21 mouse cellular contexts compared by ENCODE assay signal in genomic region chrX:69415043-69415442, GRCm38 (mm10). TPM values are rescaled to one million over a fixed set of nuclear protein-coding genes. Genes with fewer than 3 reads are reported as not detected.
DNase-seq lines count a peak whose midpoint lies in the region; ATAC-seq and TF ChIP-seq lines count a peak whose summit lies in the region.
"Had no signal": no experiment of that assay in that cellular context is flagged by ENCODE, and none has a peak within 500 bp of the region (broad histone marks: within the 10 kb centered on the region; RNA-seq: fewer than 3 reads in every experiment).

No protein-coding gene starts in this region.

- WGBS in heart, embryonic 14.5 days, result 24% methylated on average over 1 of the region's 1 CpGs
- 36% methylated on average over 1 of the region's 1 CpGs for WGBS in heart, embryonic 10.5 days
- 24% methylated on average over 1 of the region's 1 CpGs for WGBS in intestine, postnatal 0 days

- H3K9me3 ChIP-seq in heart, embryonic 14.5 days (ENCODE audit: control insufficient read depth, low read length), result no peaks in the 10 kb centered on the region
- no peaks in the 10 kb centered on the region for H3K9me3 ChIP-seq in heart, embryonic 10.5 days
- H3K9me3 ChIP-seq in intestine, postnatal 0 days (ENCODE audit: control insufficient read depth), result no peaks in the 10 kb centered on the region
- H3K9me3 ChIP-seq: embryonic facial prominence, embryonic 13.5 days; forebrain, embryonic 12.5 days; G1E; hindbrain, embryonic 15.5 days had no signal

- H3K4me2 ChIP-seq in heart, embryonic 14.5 days (ENCODE audit: low read length), result no peak overlapping the region
- H3K4me2 ChIP-seq in intestine, postnatal 0 days (replicated peaks; ENCODE audit: low read depth), result no peak overlapping the region
- H3K4me2 ChIP-seq: embryonic facial prominence, embryonic 13.5 days; forebrain, embryonic 12.5 days; hindbrain, embryonic 15.5 days had no signal

- no peaks in the 10 kb centered on the region for H3K36me3 ChIP-seq in heart, embryonic 14.5 days (ENCODE audit: control insufficient read depth, insufficient read depth, low read length)
- no peaks in the 10 kb centered on the region for H3K36me3 ChIP-seq in heart, embryonic 10.5 days
- no peaks in the 10 kb centered on the region for H3K36me3 ChIP-seq in intestine, postnatal 0 days (ENCODE audit: control insufficient read depth, insufficient read depth)
- H3K36me3 ChIP-seq: embryonic facial prominence, embryonic 13.5 days; forebrain, embryonic 12.5 days; G1E; hindbrain, embryonic 15.5 days had no signal

- TF ChIP-seq CTCF in intestine, postnatal 0 days (IDR thresholded peaks at IDR 0.05; ENCODE audit: low read depth), result no peak

- peak; percentile 4 to 22 for DNase-seq in adrenal gland, adult (ENCODE audit: inconsistent age in 2 of 2, low spot score in 1 of 2)
- DNase-seq in adrenal gland, postnatal 10 days, result no peak
- DNase-seq in heart, embryonic 10.5 days (ENCODE audit: low spot score), result no peak
- DNase-seq in ovary, adult 18-20 months (ENCODE audit: low spot score), result peak; percentile 5
- DNase-seq in ovary, postnatal 14 days (ENCODE audit: low spot score), result no peak
- DNase-seq in kidney, postnatal 10 days, result no peak
- DNase-seq: B cell, adult 2 months; cerebellum, adult 18-20 months; cerebellum, adult 9-11 months; cerebellum, postnatal 36 days; gastrocnemius, postnatal 14 days; heart, postnatal 36 days; kidney, adult 18-20 months had no signal

- H3K27me3 ChIP-seq in heart, embryonic 14.5 days (ENCODE audit: control insufficient read depth, insufficient read depth, low read length), result no peaks in the 10 kb centered on the region
- H3K27me3 ChIP-seq in heart, embryonic 10.5 days (ENCODE audit: insufficient read depth, poor library complexity, severe bottlenecking), result no peaks in the 10 kb centered on the region
- H3K27me3 ChIP-seq in intestine, postnatal 0 days (replicated peaks; ENCODE audit: control insufficient read depth, insufficient read depth, low read length), result no peaks in the 10 kb centered on the region
- H3K27me3 ChIP-seq: embryonic facial prominence, embryonic 13.5 days; forebrain, embryonic 12.5 days; hindbrain, embryonic 15.5 days had no signal

- no peak for ATAC-seq in heart, embryonic 14.5 days (ENCODE audit: insufficient number of reproducible peaks, insufficient read depth, low FRiP score, low read depth)
- peak; percentile 77 for ATAC-seq in intestine, postnatal 0 days
- ATAC-seq: CD4-positive, CD25-positive, alpha-beta regulatory T cell, adult 4 months; forebrain, embryonic 16.5 days had no signal

- H3K9ac ChIP-seq in heart, embryonic 14.5 days (ENCODE audit: low read length), result no peak overlapping the region
- no peak overlapping the region for H3K9ac ChIP-seq in intestine, postnatal 0 days (ENCODE audit: low read depth, low read length)
- H3K9ac ChIP-seq: embryonic facial prominence, embryonic 13.5 days; forebrain, embryonic 12.5 days; hindbrain, embryonic 15.5 days had no signal

- H3K4me3 ChIP-seq in heart, embryonic 14.5 days (ENCODE audit: control insufficient read depth in 1 of 2, insufficient read depth in 1 of 2, low read depth in 1 of 2, low read length in 2 of 2), result no peak overlapping the region
- H3K4me3 ChIP-seq in heart, embryonic 10.5 days, result no peak overlapping the region
- H3K4me3 ChIP-seq in intestine, postnatal 0 days (ENCODE audit: low read depth, low read length), result no peak overlapping the region
- H3K4me3 ChIP-seq: embryonic facial prominence, embryonic 13.5 days; forebrain, embryonic 12.5 days; hindbrain, embryonic 15.5 days had no signal

- H3K4me1 ChIP-seq in heart, embryonic 14.5 days (ENCODE audit: control insufficient read depth in 2 of 2, insufficient read depth in 2 of 2, low read length in 2 of 2), result peaks cover 2 to 3% of the 10 kb centered on the region in 2 experiments; a peak in 2 of 4 replicates
- H3K4me1 ChIP-seq in heart, embryonic 10.5 days, result no peaks in the 10 kb centered on the region
- no peaks in the 10 kb centered on the region for H3K4me1 ChIP-seq in intestine, postnatal 0 days (replicated peaks; ENCODE audit: control insufficient read depth, insufficient read depth, low read length)
- H3K4me1 ChIP-seq: embryonic facial prominence, embryonic 13.5 days; forebrain, embryonic 12.5 days; hindbrain, embryonic 15.5 days had no signal

- peak overlapping the region; percentile 33 to 42; a peak in 3 of 4 replicates for H3K27ac ChIP-seq in heart, embryonic 14.5 days (replicated peaks in 1 of 2; ENCODE audit: control insufficient read depth in 1 of 2, insufficient read depth in 1 of 2, low read depth in 2 of 2, low read length in 2 of 2)
- no peak overlapping the region for H3K27ac ChIP-seq in heart, embryonic 10.5 days
- no peak overlapping the region for H3K27ac ChIP-seq in intestine, postnatal 0 days (ENCODE audit: low read depth, low read length)
- H3K27ac ChIP-seq: embryonic facial prominence, embryonic 13.5 days; forebrain, embryonic 12.5 days; hindbrain, embryonic 15.5 days had no signal

RNA-seq across cellular contexts. Expression of gene Aff2, which starts 54.9 kb away (rescaled TPM):
- 1 to 10 TPM; 3.0 to 8.7 TPM for total RNA-seq in adrenal gland, postnatal 10 days (2021)
- polyA plus RNA-seq in heart, embryonic 14.5 days (2014; fragmentation: Nextera tagmentation; extraction: Ambion mirVana), result 7.6 and 8.6 TPM in 2 replicates
- polyA plus RNA-seq in heart, embryonic 10.5 days (2016; fragmentation: Nextera tagmentation; extraction: Ambion mirVana), result 5.5 and 9.9 TPM in 2 replicates
- polyA plus RNA-seq in intestine, postnatal 0 days (2015; fragmentation: Nextera tagmentation; extraction: Ambion mirVana), result 3.2 and 3.4 TPM in 2 replicates
- polyA plus RNA-seq: CD4-positive, CD25-positive, alpha-beta regulatory T cell, adult 4 months; G1E had no signal

Comparison
In these comparisons a context has a peak if more than half of its experiments do, and no peak if none do; other contexts are left out.
1. DNase-seq: peak in adrenal gland, adult (2 of 2) and ovary, adult 18-20 months (single experiment); none in adrenal gland, postnatal 10 days (single experiment), heart, embryonic 10.5 days (single experiment), ovary, postnatal 14 days (single experiment) and kidney, postnatal 10 days (single experiment).
2. H3K27ac ChIP-seq: peak in heart, embryonic 14.5 days (2 of 2); none in heart, embryonic 10.5 days (single experiment) and intestine, postnatal 0 days (single experiment).